In genomic region chr4:148704756-148705155, GRCm38 (mm10) we compare ENCODE assay signal across 10 mouse cellular contexts.
DNase-seq lines count a peak whose midpoint lies in the region; ATAC-seq and TF ChIP-seq lines count a peak whose summit lies in the region.
"Had no signal": no experiment of that assay in that cellular context is flagged by ENCODE, and none has a peak within 500 bp of the region (broad histone marks: within the 10 kb centered on the region; RNA-seq: fewer than 3 reads in every experiment).

No protein-coding gene starts in this region.

- no peaks in the 10 kb centered on the region for H3K79me2 ChIP-seq in CH12.LX (replicated peaks; ENCODE audit: control insufficient read depth, extremely low read depth, insufficient read depth, poor library complexity, severe bottlenecking)

- dilution Hi-C loops in CH12.LX (cut with MboI; ENCODE audit: extremely low pct_ligation_motif_present, extremely low pct_unique_long_range_greater_than_20kb, low sequenced_read_pairs), result no loop called here

- TF ChIP-seq RAD21 in CH12.LX (IDR thresholded peaks at IDR 0.05; ENCODE audit: low read depth, low read length), result peak; percentile 77

- no peak for TF ChIP-seq EP300 in CH12.LX (IDR thresholded peaks at IDR 0.05; ENCODE audit: low read length)

- in situ Hi-C loops in CH12.LX (cut with MboI; ENCODE audit: low pct_ligation_motif_present, low pct_unique_long_range_greater_than_20kb, low sequenced_read_pairs), result loop anchor here (10.0 kb wide), 1 partner anchor 360 kb away; no protein-coding TSS in a partner anchor

- H3K27me3 ChIP-seq in hindbrain, embryonic 11.5 days (ENCODE audit: control insufficient read depth, insufficient read depth, low read length), result no peaks in the 10 kb centered on the region
- peaks cover 23% of the 10 kb centered on the region for H3K27me3 ChIP-seq in hindbrain, embryonic 13.5 days
- peaks cover 85% of the 10 kb centered on the region for H3K27me3 ChIP-seq in CH12.LX (replicated peaks)
- H3K27me3 ChIP-seq in neural tube, embryonic 13.5 days, result peaks cover 7% of the 10 kb centered on the region; the same call in 1 of the 2 replicates

- WGBS in hindbrain, embryonic 11.5 days, result 45% methylated on average over 3 of the region's 3 CpGs
- WGBS in hindbrain, embryonic 13.5 days, result 47% methylated on average over 3 of the region's 3 CpGs
- WGBS in neural tube, embryonic 13.5 days, result 52% methylated on average over 3 of the region's 3 CpGs

- no peak overlapping the region for H3K27ac ChIP-seq in hindbrain, embryonic 11.5 days (ENCODE audit: low read depth, low read length)
- no peak overlapping the region for H3K27ac ChIP-seq in hindbrain, embryonic 13.5 days
- H3K27ac ChIP-seq in CH12.LX (ENCODE audit: insufficient read depth, low read depth), result no peak overlapping the region
- H3K27ac ChIP-seq in neural tube, embryonic 13.5 days (replicated peaks), result no peak overlapping the region
- H3K27ac ChIP-seq: embryonic facial prominence, embryonic 13.5 days; limb, embryonic 15.5 days had no signal

- peak; percentile 70 to 80 for TF ChIP-seq CTCF in CH12.LX (conservative IDR thresholded peaks at IDR 0.05 in 1 of 2, IDR thresholded peaks at IDR 0.05 in 1 of 2; ENCODE audit: low read depth in 2 of 2, low read length in 2 of 2)

- no peak for TF ChIP-seq POLR2A in CH12.LX (IDR thresholded peaks at IDR 0.05; ENCODE audit: low read depth, low read length)

- peak; percentile 54; the same call in 1 of the 2 replicates for ATAC-seq in hindbrain, embryonic 11.5 days (ENCODE audit: low FRiP score)
- no peak for ATAC-seq in hindbrain, embryonic 13.5 days (ENCODE audit: low FRiP score)
- ATAC-seq in neural tube, embryonic 13.5 days (ENCODE audit: low read depth), result 0 out of 2 replicates have a peak, but pooled peaks have one; percentile 36
- no peak for ATAC-seq in activated CD4-positive, CD25-positive, alpha-beta regulatory T cell, adult 4 months

- no peaks in the 10 kb centered on the region for H3K9me3 ChIP-seq in hindbrain, embryonic 11.5 days (ENCODE audit: control insufficient read depth, low read length)
- no peaks in the 10 kb centered on the region for H3K9me3 ChIP-seq in hindbrain, embryonic 13.5 days
- no peaks in the 10 kb centered on the region for H3K9me3 ChIP-seq in CH12.LX (replicated peaks; ENCODE audit: low read length)
- no peaks in the 10 kb centered on the region for H3K9me3 ChIP-seq in neural tube, embryonic 13.5 days
- H3K9me3 ChIP-seq: embryonic facial prominence, embryonic 13.5 days; limb, embryonic 15.5 days had no signal

- peak; percentile 75 for DNase-seq in hindbrain, embryonic 11.5 days (ENCODE audit: low spot score)
- peak; percentile 55 for DNase-seq in CH12.LX (ENCODE audit: extremely low read depth)
- peak; percentile 70 for DNase-seq in adrenal gland, postnatal 14 days
- peak; percentile 39 for DNase-seq in gastrocnemius, postnatal 14 days
- DNase-seq in kidney, postnatal 4 days, result peak; percentile 67 to 76

- intact Hi-C loops in gastrocnemius, postnatal 14 days (cut with DNase I; ENCODE audit: low total_unique reads), result loop anchor here (10.0 kb wide), 1 partner anchor 370 kb away; no protein-coding TSS in a partner anchor

- no peak overlapping the region for H3K4me2 ChIP-seq in hindbrain, embryonic 11.5 days (replicated peaks; ENCODE audit: low read depth, low read length)
- no peak overlapping the region for H3K4me2 ChIP-seq in hindbrain, embryonic 13.5 days
- H3K4me2 ChIP-seq in CH12.LX (ENCODE audit: insufficient read depth, low read depth, poor library complexity, severe bottlenecking), result no peak overlapping the region
- H3K4me2 ChIP-seq in neural tube, embryonic 13.5 days, result no peak overlapping the region
- H3K4me2 ChIP-seq: embryonic facial prominence, embryonic 13.5 days; limb, embryonic 15.5 days had no signal

- H3K36me3 ChIP-seq in hindbrain, embryonic 11.5 days (ENCODE audit: control insufficient read depth, insufficient read depth, low read length), result no peaks in the 10 kb centered on the region
- no peaks in the 10 kb centered on the region for H3K36me3 ChIP-seq in hindbrain, embryonic 13.5 days
- H3K36me3 ChIP-seq in CH12.LX (replicated peaks in 1 of 2; ENCODE audit: control insufficient read depth in 1 of 2, insufficient read depth in 1 of 2, low read length in 1 of 2), result no peaks in the 10 kb centered on the region
- H3K36me3 ChIP-seq in neural tube, embryonic 13.5 days, result no peaks in the 10 kb centered on the region
- H3K36me3 ChIP-seq: embryonic facial prominence, embryonic 13.5 days; limb, embryonic 15.5 days had no signal

- no peaks in the 10 kb centered on the region for H3K4me1 ChIP-seq in hindbrain, embryonic 11.5 days (replicated peaks; ENCODE audit: control insufficient read depth, insufficient read depth, low read length)
- peaks cover 11% of the 10 kb centered on the region for H3K4me1 ChIP-seq in hindbrain, embryonic 13.5 days (replicated peaks)
- H3K4me1 ChIP-seq in CH12.LX (ENCODE audit: control insufficient read depth in 1 of 2, insufficient read depth in 2 of 2), result no peaks in the 10 kb centered on the region
- H3K4me1 ChIP-seq in neural tube, embryonic 13.5 days (replicated peaks), result no peaks in the 10 kb centered on the region; the same call in 1 of the 2 replicates

- no peak overlapping the region for H3K4me3 ChIP-seq in hindbrain, embryonic 11.5 days (ENCODE audit: low read depth, low read length)
- H3K4me3 ChIP-seq in hindbrain, embryonic 13.5 days, result no peak overlapping the region
- H3K4me3 ChIP-seq in CH12.LX (replicated peaks in 1 of 3; ENCODE audit: low read depth in 2 of 3, low read length in 2 of 3, poor library complexity in 1 of 3), result no peak overlapping the region
- no peak overlapping the region for H3K4me3 ChIP-seq in neural tube, embryonic 13.5 days
- H3K4me3 ChIP-seq: embryonic facial prominence, embryonic 13.5 days; limb, embryonic 15.5 days had no signal

- H3K9ac ChIP-seq in hindbrain, embryonic 11.5 days (ENCODE audit: low read depth, low read length), result no peak overlapping the region
- H3K9ac ChIP-seq in hindbrain, embryonic 13.5 days, result no peak overlapping the region
- H3K9ac ChIP-seq in CH12.LX (ENCODE audit: insufficient read depth, low read depth), result no peak overlapping the region
- no peak overlapping the region for H3K9ac ChIP-seq in neural tube, embryonic 13.5 days
- H3K9ac ChIP-seq: embryonic facial prominence, embryonic 13.5 days; limb, embryonic 15.5 days had no signal

TF ChIP-seq in CH12.LX, 34 proteins besides CTCF, POLR2A, EP300 and RAD21:
- no peak for TF ChIP-seq CHD1 (IDR thresholded peaks at IDR 0.05; ENCODE audit: low read depth, low read length)
- TF ChIP-seq SMC3 (IDR thresholded peaks at IDR 0.05; ENCODE audit: low read depth, low read length), result peak; percentile 66

Comparison
In these comparisons a context has a peak if more than half of its experiments do, and no peak if none do; other contexts are left out.
1. ATAC-seq: peak in hindbrain, embryonic 11.5 days (single experiment) and neural tube, embryonic 13.5 days (single experiment); none in hindbrain, embryonic 13.5 days (single experiment) and activated CD4-positive, CD25-positive, alpha-beta regulatory T cell, adult 4 months (single experiment).
2. Peak in every context shown above with its lines, with median percentiles within 50 percentile points of each other: DNase-seq.